Mouse (Mus musculus) spleen, postnatal 14 days (tissue): ENCODE measurements at regions not wholly inside any gene's neighbourhood (a gene's known extent, or its start where the extent isn't known, plus 50 kb on each side); places are given as distances from the start of the nearest gene placed in this dataset.

Experiments used
- DNase-seq, 2 experiments: peaks; one replicate each; pipeline ENCODE4 v3.0.0; 2021 to 2022; ENCODE audit warnings: low spot score in 2 of 2

DNA sequence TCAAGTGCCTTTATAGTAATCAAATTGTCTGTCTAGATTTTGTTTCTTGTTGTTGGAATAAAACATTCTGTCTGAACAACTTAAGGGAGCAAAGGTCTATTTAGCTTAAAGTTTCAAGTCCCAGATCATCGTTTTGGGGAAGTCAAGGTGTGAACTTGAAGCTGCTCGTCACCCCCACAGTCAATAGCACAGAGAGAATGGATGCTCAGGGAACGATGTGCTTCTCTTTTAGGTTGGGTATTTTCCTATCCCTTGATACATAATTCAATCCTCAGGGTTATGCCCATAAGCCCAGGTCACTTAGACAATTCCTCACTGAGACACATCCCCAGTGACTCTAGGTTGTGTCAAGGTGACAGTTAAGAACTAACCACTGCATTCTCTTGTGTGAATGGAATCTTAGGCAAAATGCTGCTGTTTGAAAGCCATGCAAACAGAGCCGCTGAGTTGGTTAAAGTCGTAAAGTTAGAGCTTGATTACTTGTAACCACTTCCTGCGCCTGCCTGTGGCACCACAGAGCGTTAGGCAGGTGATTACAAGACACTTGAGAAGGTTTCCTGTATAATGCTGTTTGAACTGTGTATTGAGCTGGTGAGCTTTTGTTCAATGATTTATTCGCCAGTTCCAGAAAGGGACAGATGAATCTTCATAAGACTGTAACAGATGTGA, 170.2 kb downstream of the Btg1 start:
- peak in 1 of 2 experiments; percentile 7 for DNase-seq

DNA sequence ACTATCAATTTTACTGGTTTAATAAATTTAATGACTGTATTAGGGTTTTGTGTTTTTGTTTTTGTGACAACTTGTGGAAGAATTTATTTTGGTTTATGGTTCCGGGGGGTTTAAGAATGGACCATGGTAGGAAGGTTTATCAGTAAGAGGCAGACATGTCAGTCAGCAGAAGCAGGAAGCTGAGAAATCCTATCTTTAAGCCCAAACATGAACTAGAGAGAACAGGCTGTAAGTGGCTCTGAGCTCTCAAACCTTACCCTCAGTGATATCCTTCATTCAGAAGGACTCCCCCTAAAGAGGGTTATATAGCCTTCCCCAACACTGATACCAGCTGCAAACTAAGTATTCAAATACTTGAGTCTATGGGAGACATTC, 170.8 kb downstream of the Btg1 start:
- DNase-seq: no peak

DNA sequence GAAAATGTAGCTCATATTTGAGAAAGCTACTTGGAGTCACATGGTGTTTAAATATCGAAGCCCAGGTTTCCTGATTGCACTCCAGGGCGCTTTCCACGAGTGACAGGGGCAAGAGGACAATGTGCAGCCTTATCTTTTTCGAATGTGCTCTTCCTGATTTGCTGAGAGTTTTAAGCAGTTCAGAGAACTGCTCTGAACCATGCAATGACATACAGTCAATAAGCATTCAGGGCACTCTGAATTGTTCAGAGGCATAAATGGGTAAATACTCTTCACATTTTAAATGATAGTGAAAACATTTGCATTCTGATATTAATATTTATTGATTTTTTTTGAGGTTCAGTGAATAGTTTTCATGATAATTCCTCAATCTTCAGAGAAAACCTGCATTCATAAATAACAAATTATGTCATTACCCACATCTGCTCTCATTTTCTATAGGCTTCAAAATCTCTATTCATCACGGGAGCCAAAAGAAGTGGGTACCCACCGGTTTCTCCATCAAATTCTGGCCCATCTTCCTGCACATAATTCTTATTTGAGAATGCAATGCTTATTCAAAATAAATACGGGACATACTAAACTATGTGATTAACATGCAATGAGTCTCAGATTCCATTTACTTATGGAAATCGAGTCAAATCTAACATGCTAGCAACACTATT, 171.7 kb downstream of the Btg1 start:
- no peak for DNase-seq

DNA sequence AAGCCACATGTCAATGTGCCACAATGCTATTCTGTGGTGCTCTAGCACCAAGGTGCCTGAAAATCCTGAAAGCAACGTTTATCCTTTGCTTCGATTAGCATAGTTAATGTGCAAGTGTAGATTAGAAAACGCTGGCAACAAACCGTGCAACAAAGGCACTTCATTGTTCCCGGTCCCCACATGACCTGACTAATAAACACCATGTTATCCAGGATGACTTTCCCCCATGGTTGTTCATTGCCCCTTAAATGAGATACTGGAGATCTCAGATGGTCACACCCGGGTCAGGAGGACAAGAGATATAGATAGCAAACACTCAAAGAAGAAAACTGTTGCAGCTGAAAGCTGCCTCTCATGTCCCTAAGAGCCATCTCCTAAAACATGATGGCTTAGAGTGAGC, 180.3 kb downstream of the Btg1 start:
- DNase-seq: no peak

DNA sequence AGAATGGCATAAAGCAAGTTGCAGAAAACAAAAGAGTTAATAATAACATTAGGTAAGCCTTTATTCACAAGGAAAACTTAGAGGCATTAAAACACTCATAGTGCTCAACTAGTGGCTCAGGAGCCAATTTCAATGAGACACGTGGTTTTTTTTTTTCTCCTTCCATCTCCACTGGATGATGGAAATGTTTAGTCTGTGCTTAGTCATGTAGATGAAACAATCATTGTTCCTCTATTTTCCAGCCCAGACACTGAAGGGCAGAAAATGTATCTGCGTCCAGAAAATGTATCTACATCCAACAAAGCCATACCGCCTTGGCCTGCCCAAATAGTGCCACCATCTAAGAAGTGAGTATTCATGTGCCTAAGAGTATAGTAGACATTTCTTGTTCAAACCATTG, 184.0 kb downstream of the Btg1 start:
- no peak for DNase-seq

DNA sequence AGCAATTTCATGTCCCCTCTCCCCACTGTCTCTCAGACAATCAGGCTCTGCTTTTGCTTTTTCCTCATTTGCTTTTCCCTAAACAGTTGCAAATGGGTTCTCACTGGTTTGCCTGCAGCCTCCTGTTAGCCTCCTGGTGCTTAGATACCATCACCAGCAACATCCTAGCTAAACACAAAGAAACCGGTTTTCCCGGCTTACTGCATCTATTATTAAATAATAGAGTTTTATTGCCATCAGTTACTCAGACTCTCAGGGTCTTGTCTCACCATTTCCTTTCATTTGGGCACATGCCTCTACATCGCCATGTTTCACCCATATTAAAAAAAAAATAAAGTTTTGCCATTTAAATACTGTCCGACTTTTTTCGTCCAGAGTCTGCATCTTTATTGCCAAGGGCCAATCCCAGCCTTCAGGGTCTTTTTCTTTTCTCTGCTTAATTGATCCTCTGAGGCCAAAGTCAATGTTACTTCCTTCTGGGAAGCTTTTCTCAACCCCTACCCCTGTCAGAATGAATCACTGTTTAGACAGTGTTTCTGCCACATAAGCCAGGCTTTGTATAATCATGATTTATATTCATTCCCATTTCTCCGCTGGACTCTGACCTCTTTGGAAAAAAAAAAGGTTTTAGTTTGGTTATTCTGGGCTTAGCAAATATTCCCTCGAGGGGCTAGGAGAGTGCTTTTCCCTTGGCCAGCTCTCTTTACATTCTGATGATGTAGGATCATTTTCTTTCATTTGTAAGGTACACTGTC, 187.4 kb downstream of the Btg1 start:
- no peak for DNase-seq

DNA sequence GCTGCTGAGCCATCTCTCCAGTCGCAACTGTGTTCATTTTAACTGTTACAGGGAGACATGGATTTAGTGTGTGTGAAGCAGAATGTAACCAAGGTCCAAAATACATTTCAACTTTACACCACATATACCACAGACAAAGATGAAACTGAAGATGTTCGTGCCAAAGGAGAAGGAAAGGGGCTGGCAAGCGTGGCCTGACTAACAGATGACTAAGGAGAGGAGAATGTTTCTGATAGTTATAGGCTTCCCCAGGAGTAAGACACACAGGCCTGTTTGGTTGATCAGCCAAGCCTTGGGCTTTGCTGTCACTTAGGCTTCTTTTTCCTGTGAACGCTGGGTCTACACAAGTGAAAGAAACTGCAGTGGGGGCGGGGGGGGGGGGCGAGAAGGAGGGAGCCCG, 189.8 kb downstream of the Btg1 start:
- no peak for DNase-seq

DNA sequence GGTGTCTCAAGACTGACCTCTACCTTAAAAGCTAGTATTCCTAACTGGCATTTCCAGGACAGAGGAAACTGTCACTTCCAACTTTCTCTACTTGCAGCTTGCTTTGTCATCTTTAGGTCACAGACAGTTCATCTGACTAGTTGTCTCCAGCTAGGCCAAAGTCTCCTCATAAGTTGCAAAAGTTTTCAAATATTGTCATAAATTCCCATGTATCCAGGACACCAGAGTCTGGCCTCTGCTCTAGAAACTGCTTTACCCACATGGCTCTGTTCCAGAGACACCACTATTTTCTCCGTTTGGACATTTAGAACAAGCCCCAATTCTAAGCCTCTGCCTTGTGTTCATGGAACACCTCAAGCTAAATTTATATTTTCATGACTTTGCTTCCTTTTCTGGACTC, 205.0 kb downstream of the Btg1 start:
- DNase-seq: no peak

DNA sequence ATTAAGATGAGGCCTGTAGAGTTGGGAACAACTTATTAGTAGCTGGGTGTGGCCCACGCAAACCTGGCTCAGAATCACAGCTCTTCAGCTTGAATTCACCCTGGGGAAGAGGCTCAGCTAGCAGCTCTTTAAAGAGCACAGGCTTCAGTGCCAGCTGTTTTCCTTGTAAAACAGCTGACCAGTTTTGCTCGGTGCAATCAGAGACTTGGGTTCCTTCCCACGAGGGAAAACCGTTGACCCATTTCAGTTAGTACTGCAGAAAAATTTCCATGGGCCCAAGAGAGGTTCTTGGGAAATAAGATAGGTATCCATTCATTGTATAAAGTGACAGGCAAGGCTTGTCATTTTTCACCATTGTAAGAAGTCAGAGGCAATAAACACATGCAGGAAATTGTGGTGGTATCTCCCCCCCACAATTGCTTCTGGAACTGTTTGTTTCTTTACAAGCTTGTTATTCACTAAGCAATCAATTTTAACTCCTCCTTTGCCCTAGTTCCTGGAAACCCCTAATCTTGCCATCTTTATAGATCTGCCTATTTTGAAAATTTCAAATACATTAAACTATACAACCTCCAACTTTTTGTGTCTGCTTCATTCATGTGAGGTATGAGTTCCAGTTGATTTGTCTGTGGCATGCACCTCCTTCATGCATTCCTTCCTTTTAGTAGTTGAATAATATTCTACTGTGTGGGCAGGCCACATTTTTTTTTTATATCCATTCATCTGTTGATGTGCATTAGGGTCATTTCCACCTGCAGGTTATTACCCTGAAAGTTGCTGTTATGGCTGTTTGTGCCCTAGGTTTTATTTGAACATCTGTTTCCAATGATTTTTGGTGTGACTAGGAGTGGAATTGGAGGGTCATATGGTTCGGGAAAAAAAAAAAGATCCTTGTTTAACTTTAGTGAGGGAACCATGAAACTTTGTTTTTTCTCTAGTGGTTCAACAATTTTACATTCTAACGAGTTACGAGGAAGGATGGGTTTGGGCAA, 205.8 kb downstream of the Btg1 start:
- DNase-seq: no peak

DNA sequence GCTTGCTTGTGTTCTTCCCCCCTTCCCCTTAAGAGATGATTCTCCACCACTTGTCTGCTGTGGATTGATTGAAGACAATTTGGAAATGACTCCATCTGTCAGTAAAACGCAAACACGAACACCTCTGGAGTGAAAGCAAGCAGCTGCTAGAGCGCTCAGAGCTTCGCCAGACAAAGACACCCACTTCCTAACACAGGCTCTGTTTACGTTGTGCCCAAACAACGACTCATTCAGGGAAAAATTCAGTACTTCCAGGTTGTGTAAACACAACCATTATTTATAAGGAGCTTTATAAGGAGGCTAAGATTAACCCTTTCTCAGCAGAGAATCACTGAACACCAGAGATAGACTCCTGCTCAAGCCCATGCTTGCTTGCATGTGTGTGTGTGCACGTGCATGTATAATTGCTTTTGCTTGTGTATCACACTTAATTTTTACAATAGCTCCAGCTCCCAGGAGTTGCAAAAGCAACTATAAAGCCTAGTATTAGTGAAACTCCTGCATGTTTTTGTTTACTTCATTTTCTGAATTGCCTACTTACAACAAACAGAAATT, 209.5 kb downstream of the Btg1 start:
- no peak for DNase-seq

DNA sequence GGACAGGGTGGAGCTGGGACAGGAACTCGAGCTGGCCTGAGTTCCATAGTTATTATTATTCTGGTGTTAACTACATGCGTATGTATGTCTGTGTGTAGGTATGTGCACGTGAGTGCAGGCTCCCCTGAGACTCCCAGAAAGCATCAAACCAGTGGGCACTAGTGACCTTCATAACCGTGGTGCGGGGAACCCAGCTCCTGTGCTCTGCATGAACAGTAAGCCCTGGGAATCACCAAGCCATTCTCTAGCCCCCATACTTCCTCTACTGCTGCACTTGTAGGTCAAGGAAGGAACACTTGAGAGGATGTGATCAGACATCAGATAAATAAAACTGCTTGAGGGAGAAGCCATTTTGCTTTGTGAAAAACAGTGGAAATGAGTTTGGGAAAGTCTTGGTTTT, 211.2 kb downstream of the Btg1 start:
- DNase-seq: no peak

DNA sequence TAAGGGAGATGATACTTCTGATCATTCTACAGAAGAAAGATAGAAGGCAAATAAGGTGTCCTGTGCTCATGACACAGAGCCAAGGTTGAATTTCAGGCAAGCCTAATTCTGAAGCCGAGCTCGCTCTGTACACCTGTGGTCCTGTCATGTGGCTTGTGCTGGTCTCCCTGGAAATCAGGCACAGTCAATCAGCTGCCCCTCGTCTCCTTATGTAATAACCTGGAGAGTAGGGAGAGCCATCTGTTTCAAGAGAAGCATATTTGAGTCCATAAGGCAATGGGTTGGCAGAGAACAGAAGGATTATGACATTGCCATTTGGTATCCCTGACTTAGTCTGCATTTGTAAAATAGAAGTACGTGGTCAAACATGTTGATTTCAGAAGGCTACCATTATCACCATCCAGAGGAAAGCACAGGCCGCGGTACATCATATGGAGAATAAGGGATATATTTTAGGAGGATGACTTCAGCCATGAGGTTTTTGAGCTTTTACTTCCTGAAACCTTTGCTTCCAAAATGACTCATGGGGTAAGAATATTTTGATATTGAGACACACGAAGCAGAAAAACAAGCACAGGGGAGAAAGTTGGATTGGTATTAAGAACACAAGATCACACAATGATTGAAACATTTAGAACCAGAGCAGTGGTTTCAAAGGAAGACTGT, 211.9 kb downstream of the Btg1 start:
- DNase-seq: no peak

DNA sequence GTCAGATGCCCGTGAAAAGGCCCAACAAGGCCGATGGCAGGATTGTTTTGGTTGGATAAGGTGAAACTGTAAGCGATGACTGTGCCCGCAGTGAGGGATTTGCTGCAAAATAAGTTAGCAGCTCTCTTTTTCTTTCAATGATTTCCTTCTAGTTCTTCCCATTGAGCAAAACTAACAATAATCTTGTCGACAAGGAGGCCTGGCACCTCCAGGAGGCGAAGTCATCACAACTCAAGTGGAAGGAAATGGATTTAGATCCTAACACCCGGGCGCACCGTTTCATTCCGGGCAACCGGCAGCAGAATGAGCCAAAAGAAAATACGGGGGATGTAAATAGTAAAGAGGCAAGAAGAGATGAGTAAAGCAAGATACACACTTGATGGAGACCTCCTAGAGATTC, 214.3 kb downstream of the Btg1 start:
- no peak for DNase-seq

DNA sequence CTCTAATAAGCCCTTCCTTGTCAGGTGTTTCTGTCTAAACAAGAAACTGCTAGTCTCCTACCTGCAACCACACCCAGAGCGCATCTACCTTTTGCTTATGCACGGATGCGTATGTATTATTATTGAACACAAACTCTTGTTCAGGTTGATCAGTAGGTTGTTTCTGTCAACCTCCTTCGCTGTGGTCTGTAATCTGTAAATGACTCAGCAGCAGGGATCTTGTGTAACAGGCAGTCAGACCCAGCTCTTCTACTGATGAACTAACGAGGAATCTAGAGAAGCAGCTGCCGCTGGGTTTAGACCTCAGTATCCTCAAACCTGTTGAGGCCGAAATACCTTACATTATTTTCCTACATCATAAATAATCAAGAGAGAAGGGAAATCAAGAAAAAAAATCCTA, 220.4 kb downstream of the Btg1 start:
- no peak for DNase-seq

DNA sequence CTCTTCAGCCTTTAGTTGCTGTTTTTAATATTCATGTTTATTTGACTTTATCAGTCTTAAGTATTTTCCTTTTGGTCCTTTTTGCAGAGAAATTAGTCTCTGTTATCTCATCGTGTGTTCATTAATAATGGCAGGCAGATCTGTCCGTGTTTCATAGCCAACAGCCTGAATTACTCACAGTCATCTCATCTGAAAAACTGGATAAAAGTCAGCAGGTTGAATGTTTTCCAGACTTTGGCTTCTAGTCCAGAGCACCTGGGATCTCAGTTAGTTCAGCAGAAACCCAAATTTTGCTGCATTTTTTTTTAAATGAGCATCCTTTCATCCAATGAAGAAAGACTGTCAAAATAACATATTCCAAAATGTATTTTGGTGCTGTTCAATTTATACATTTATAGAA, 224.3 kb downstream of the Btg1 start:
- no peak for DNase-seq

DNA sequence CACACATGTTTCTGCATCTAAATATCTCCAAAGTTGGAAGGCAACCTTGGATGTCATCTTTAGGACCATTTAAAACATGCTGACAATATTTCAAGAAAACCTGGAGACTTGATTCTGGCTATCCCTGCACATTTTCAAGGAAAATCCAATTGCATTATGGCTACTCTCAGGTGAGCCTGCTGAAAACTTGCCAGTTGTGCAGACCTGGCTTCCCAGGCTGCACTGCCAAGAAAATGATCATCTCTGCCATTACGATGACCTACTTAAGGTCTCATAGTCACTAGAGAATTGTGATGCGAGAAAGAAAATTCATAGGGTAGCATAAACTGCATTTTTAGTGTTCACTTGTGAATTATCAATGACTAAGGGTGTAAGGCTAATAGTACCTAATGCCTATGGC, 225.2 kb downstream of the Btg1 start:
- DNase-seq: no peak

DNA sequence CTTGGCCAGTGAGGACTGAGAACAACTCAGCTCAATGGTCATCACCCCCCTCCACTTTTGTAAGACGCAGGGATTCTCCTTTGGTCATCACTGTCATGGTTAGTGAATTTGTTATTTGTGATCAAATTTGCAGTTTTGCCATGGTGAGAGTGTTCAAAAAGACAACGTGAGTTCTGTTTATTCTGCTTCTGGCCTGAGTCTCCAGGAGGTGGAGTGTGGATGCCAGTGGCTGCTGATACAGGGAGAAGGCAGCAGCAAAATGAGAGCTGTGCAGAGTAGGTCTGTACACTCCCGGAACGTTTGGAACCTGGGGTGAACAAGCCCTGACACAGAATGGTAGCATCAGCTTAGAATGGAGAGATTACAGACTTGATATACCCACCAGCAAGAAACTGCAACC, 229.1 kb downstream of the Btg1 start:
- DNase-seq: no peak

DNA sequence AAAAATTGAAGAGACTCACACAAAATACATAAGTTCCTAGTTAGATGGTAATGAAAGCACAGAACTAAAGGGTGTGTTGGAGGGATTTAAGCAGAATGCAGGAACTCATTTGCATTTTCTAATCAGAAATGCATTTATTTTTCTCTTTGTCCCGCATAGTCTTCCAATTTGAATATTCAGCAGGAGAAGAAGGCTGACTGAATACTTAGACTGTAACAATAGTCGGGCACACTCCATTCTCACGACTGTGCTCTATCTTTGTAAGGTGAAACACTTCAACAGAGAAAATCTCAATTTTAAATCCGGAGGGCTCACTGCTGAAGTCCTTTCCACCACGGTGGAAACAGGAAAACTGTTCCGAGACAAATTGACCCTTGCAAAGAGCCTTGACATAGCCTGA, 230.2 kb downstream of the Btg1 start:
- no peak for DNase-seq

DNA sequence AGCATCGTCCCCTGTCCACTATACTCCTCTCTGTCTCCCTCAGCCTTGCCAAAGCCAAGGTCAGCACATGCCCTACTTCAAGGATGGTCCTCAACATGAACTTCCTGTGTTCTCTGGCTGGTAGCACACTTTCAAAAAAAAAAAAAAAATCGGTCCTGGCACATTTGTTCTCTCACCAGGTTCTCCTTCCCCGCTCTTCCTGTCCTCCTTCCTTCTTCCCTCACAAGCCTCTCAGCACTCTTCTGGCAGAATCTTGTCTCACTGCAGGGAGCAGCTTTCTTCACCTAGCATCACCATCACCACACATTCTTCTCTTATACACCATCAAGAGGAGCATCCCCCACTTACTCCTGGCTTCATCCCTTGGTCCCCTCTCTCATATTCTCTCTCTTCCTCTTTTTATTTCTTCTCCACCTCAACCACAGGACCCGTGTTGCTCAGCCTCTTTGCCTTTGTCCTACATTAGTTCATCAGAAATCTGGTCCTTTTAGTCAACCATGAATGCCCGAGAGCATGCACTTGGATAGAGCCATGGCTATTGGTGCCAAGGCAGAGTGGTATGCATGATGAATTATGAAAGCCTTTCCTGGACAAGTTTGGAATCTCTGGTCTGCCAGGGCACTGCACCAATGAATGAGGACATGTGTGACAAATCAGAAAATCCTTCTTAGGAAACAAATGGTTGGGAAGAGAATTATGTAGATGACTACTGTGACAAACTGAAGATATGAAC, 230.8 kb downstream of the Btg1 start:
- no peak for DNase-seq

DNA sequence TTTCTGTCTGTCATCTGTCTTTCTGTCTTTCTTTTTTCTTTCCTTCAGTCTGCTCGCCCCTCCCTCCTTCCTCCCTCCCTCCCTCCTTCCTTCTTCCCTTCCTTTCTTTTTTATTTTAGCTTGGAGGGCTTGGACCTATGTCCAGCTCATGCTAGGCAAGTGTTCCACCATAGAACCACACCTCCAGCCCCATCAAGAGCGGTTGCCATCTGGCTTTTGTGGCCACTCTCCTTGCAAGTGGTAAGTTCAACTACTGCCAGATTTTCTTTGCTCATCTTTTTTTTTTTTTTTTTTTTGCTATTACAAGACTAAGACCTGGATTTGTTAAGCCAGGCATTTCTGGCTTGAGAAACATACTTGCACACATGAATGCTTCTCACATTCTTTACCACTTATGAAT, 231.7 kb downstream of the Btg1 start:
- DNase-seq: no peak
